Mouse (Mus musculus) midbrain, embryonic 11.5 days (tissue): ENCODE data around the gene Stx1a. TPM values are rescaled to one million over a fixed set of nuclear protein-coding genes. Genes with fewer than 3 reads are reported as not detected.

Source experiments
- ATAC-seq: fragments of 200-750 bp; cut with Nextera tagmentation; 2 replicates; pipeline ENCODE4 v1.8.0; 2017; ENCODE audit warnings: moderate TSS enrichment, moderate library complexity; ENCODE audit not compliant: low FRiP score
- DNase-seq: peaks from one replicate; pipeline ENCODE4 v3.0.0; 2015; ENCODE audit warnings: low spot score; ENCODE audit errors: missing footprints
- H3K27ac ChIP-seq: fragments of 300-500 bp; sonication (generic); 2 replicates; pipeline ENCODE4 v1.5.1; 2014; ENCODE audit warnings: low read depth, low read length
- H3K27me3 ChIP-seq: fragments of 300-500 bp; sonication (generic); 2 replicates; pipeline ENCODE4 v1.6.1; 2014; ENCODE audit warnings: mild to moderate bottlenecking, low read length, moderate library complexity, mixed read lengths; ENCODE audit not compliant: control insufficient read depth, insufficient read depth
- H3K36me3 ChIP-seq: fragments of 300-500 bp; sonication (generic); 2 replicates; pipeline ENCODE4 v1.6.1; 2014; ENCODE audit warnings: mild to moderate bottlenecking, low read length, moderate library complexity, mixed read lengths; ENCODE audit not compliant: control insufficient read depth, insufficient read depth
- H3K4me1 ChIP-seq: fragments of 300-500 bp; sonication (generic); 2 replicates; pipeline ENCODE4 v1.6.1; 2014; ENCODE audit warnings: low read length; ENCODE audit not compliant: control insufficient read depth, insufficient read depth
- H3K4me2 ChIP-seq: fragments of 300-500 bp; sonication (generic); 2 replicates; pipeline ENCODE4 v1.6.1; 2014; ENCODE audit warnings: mild to moderate bottlenecking, moderate library complexity
- H3K4me3 ChIP-seq: fragments of 300-500 bp; sonication (generic); 2 replicates; pipeline ENCODE4 v1.5.1; 2014; ENCODE audit warnings: low read depth, low read length
- H3K9ac ChIP-seq: fragments of 300-500 bp; sonication (generic); 2 replicates; pipeline ENCODE4 v1.6.1; 2014; ENCODE audit warnings: low read length
- H3K9me3 ChIP-seq: fragments of 300-500 bp; sonication (generic); 2 replicates; pipeline ENCODE4 v1.6.1; 2016; ENCODE audit warnings: low read length; ENCODE audit not compliant: control insufficient read depth
- WGBS: fragments of 180-500 bp; shearing (Covaris S2); extraction: QIAGEN DNeasy Blood & Tissue Kit; methylation state at CpG from one replicate; pipeline ENCODE4 v1.1.7; 2014; 5-methylcytosine and 5-hydroxymethylcytosine counted together
- polyA plus RNA-seq: library from polyadenylated mRNA; unstranded; fragments of >200 nt; fragmentation: Nextera tagmentation; extraction: Ambion mirVana; gene quantifications from 2 replicates; pipeline ENCODE4 v1.2.1, GENCODE M21; 2014

Gene Stx1a
- polyA plus RNA-seq, 1 experiment from 2014 or later = 17.7 TPM

- no peaks in the 10 kb centered on the region for H3K36me3 ChIP-seq
- ATAC-seq (no peak), DNase-seq (no peak)
- H3K27ac ChIP-seq = no peak overlapping the region
- H3K4me1 ChIP-seq = peaks cover 25% of the 10 kb centered on the region
- no peak overlapping the region for H3K4me3 ChIP-seq
- 23% methylated on average over 26 of the region's 26 CpGs for whole genome bisulfite sequencing
- H3K27me3 ChIP-seq = no peaks in the 10 kb centered on the region
- H3K9me3 ChIP-seq = no peaks in the 10 kb centered on the region
- H3K4me2 ChIP-seq = no peak overlapping the region; the same call in none of the 2 replicates
- H3K9ac ChIP-seq = peak overlapping the region; percentile 5; the same call in 1 of the 2 replicates
These were observed 11.3 kb upstream of the Stx1a start for GRCm38 (mm10) chr5:135011809-135012613.

DNA sequence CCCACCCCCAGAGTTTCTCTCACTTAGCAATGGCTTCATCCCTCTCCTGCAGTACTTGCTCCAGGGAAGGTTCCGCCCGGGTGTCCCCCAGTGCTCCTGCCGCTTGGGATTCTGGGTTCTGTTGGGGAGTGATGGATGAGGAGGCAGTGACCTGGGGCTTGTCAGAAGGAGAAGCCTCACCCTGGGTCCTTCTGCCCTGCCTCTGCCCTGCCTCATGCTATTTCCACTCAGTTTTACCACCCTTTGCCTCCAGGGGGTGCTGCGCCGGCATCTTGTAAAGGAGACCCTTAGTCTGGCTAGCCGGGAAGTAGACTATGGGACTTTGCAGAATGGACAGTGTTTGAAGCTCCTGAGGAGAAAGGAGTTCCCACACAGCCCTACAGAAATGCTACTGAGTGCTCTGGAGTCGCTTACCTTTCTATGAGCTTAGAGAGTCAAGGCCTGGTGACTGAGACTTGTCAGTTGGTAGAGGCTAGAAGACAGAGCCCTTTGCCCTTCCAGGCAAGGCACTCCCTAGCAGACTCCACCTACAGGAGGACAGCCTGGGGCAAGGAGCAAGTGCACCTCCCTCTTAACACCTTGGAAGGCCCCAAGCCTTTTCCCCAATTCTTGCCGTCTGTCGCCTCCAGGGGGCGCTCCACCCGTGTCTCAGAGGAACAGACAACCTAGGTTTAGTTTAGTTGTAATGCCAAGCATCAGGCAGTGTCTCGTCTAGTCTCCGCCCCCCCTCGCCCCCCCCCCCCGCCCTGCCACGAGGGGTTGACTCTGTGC lies 10.4 kb upstream of the Stx1a start:
- Histone ChIP-seq H3K9ac (no peak overlapping the region), H3K4me3 (no peak overlapping the region), H3K4me2 (no peak overlapping the region), H3K4me1 (peaks cover 24% of the 10 kb centered on the region), H3K36me3 (no peaks in the 10 kb centered on the region), H3K27me3 (no peaks in the 10 kb centered on the region), H3K9me3 (no peaks in the 10 kb centered on the region), H3K27ac (no peak overlapping the region)
- DNase-seq = peak; percentile 97
- no peak for ATAC-seq
- 5% methylated on average over 15 of the region's 16 CpGs for WGBS

DNA sequence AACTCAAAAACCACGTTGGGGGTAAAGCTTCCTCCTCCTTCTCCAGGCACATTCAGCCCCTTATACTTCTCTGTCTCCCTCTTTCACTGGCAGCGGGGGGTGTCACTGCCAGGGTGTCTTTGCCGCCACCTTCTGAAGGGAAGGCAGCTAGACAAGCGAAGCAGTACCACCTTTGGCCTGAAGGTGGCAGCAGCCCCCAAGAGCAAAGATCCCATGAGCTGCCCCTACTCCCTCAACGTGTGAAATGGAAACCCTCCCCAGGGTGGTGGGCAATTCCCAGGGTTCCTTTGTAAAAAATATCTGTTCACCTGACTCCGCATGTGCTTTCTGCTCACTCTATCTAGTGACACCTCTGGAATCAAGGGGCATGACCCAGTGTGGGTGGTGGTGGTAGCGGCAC lies 7.8 kb upstream of the Stx1a start:
- Histone ChIP-seq H3K9ac (no peak overlapping the region), H3K36me3 (no peaks in the 10 kb centered on the region), H3K4me3 (no peak overlapping the region), H3K4me1 (peaks cover 14% of the 10 kb centered on the region), H3K9me3 (no peaks in the 10 kb centered on the region), H3K4me2 (no peak overlapping the region), H3K27me3 (no peaks in the 10 kb centered on the region), H3K27ac (no peak overlapping the region)
- ATAC-seq = no peak; the same call in 1 of the 2 replicates
- peak; percentile 99 for DNase-seq
- WGBS = 14% methylated on average over 7 of the region's 7 CpGs

DNA sequence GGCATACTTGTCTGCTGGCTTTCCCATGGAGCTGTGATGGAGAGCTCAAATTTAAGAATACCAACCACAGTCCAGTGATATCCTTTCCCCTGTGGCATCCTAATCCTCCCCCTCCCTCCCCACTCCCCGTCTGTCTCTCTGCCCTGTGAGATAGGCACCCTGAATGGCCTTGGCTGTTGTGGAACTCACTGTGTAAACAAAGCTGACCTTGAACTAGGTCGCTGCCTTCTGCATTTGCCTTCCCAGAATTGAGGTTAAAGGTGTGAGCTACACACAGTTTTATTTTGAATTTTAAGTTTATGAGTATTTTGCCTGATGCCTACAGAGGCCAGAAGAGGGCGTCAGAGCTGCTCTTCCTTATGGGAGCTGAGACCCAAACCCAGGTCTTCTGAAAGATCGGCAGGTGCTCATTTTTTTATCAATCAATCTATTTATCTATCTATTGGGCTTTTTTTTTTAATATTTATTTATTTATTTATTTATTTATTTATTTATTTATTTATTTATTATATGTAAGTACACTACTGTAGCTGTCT lies 7.0 kb upstream of the Stx1a start:
- DNase-seq (no peak), ATAC-seq (no peak)
- Histone ChIP-seq H3K4me3 (no peak overlapping the region), H3K9me3 (no peaks in the 10 kb centered on the region), H3K36me3 (no peaks in the 10 kb centered on the region), H3K4me1 (peaks cover 7% of the 10 kb centered on the region; the same call in 1 of the 2 replicates), H3K4me2 (no peak overlapping the region), H3K27me3 (no peaks in the 10 kb centered on the region), H3K27ac (no peak overlapping the region), H3K9ac (no peak overlapping the region)
- WGBS = 56% methylated on average over 4 of the region's 4 CpGs

DNA sequence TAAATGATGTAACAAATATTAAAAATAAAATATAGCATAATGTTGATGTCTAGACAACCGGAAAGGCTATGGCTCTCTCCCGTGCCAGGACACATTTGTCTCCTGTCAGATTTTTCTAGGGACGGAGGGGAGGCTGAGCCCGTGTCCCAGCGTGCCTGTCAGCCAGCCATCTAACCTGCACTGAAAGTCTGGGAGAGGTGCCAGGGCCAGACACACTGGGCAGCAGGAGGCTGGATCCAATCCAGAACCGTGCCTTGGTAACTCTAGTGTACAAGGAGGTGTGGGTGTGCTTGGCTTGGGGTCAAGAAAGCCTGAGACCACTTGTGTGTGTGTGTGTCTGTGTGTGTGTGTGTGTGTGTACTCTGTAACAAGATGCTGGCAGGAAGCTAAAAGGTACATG lies 1.5 kb upstream of the Stx1a start:
- Histone ChIP-seq H3K4me2 (no peak overlapping the region), H3K36me3 (no peaks in the 10 kb centered on the region), H3K27ac (no peak overlapping the region), H3K9ac (no peak overlapping the region), H3K9me3 (no peaks in the 10 kb centered on the region), H3K27me3 (no peaks in the 10 kb centered on the region), H3K4me1 (peaks cover 5% of the 10 kb centered on the region; the same call in 1 of the 2 replicates), H3K4me3 (no peak overlapping the region)
- ATAC-seq = no peak
- WGBS = 84% methylated on average over 6 of the region's 6 CpGs
- DNase-seq = no peak

GRCm38 (mm10) chr5:135024665-135025224 lies 1.5 kb downstream of the Stx1a start:
- H3K27ac ChIP-seq = no peak overlapping the region
- H3K27me3 ChIP-seq = no peaks in the 10 kb centered on the region
- DNase-seq (no peak), ATAC-seq (no peak)
- H3K9ac ChIP-seq = no peak overlapping the region
- no peaks in the 10 kb centered on the region for H3K9me3 ChIP-seq
- 76% methylated on average over 11 of the region's 11 CpGs for WGBS
- no peak overlapping the region for H3K4me2 ChIP-seq
- H3K36me3 ChIP-seq = no peaks in the 10 kb centered on the region
- no peak overlapping the region for H3K4me3 ChIP-seq
- H3K4me1 ChIP-seq = peaks cover 5% of the 10 kb centered on the region; the same call in 1 of the 2 replicates

- H3K27ac ChIP-seq = no peak overlapping the region
- no peaks in the 10 kb centered on the region for H3K27me3 ChIP-seq
- ATAC-seq = no peak
- DNase-seq = no peak
- H3K4me1 ChIP-seq = peaks cover 5% of the 10 kb centered on the region; the same call in 1 of the 2 replicates
- WGBS = 21% methylated on average over 7 of the region's 7 CpGs
- no peaks in the 10 kb centered on the region for H3K9me3 ChIP-seq
- H3K4me3 ChIP-seq = no peak overlapping the region
- H3K4me2 ChIP-seq = no peak overlapping the region
- H3K9ac ChIP-seq = no peak overlapping the region
- H3K36me3 ChIP-seq = no peaks in the 10 kb centered on the region
These were observed 2.6 kb downstream of the Stx1a start for GRCm38 (mm10) chr5:135025899-135026298.

- H3K27ac ChIP-seq = no peak overlapping the region
- ATAC-seq (no peak), DNase-seq (no peak)
- H3K9ac ChIP-seq = no peak overlapping the region; the same call in 1 of the 2 replicates
- H3K9me3 ChIP-seq = no peaks in the 10 kb centered on the region; the same call in 1 of the 2 replicates
- no peaks in the 10 kb centered on the region for H3K36me3 ChIP-seq
- H3K4me3 ChIP-seq = no peak overlapping the region
- H3K27me3 ChIP-seq = no peaks in the 10 kb centered on the region
- no peak overlapping the region for H3K4me2 ChIP-seq
- peaks cover 1% of the 10 kb centered on the region; the same call in 1 of the 2 replicates for H3K4me1 ChIP-seq
- 68% methylated on average over 18 of the region's 18 CpGs for WGBS
These were observed 5.9 kb downstream of the Stx1a start for GRCm38 (mm10) chr5:135029007-135029854.
